Mouse (Mus musculus) olfactory bulb, adult 2 months (tissue): ENCODE measurements around the gene Adora1.

Experiments used
- CTCF ChIP-seq: fragments of 200-500 bp; IDR thresholded peaks from 2 replicates; pipeline ENCODE4 v1.5.1; 2012; ENCODE audit warnings: low read depth, mild to moderate bottlenecking, low read length, moderate library complexity; ENCODE audit not compliant: insufficient read depth
- POLR2A ChIP-seq: fragments of 200-500 bp; IDR thresholded peaks from 2 replicates; pipeline ENCODE4 v1.6.1; 2012; ENCODE audit warnings: mild to moderate bottlenecking, low read depth, low read length, moderate library complexity; ENCODE audit not compliant: insufficient read depth

DNA sequence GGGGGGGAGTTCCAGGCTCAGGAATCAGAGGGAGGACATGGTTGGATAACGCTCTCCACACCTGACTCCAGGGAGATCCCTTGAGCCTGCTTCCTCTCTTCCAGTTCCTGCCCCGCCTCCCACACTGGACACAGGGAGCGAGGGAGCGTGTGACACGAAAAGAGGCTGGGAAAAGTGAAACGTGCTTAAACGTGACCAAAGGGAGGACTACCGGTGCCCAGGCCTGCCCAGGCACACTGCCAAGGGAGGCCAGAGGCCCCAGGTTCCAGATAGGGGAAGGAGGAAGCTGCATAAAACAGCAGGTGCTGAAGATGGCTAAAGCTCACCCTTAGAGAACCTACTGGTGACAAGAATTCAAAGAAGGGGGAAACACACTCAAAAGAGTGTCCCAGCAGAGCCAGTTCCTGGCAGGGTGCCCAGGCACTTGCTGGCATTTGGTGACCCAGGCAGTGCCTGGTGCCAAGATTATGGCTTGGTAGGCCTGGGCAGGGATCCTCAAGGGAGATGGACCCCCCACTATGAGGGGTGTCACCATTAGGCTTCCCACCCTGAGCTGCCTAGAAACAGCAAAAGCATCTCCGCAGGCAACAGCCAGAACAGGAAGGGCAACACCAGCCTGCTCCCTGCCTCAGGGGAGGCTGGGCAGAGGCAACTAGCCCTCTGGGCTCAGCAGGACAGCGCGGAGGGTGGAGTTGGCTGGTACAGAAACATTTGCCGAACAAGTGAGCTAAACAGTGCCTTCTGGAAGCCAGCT is 2.3 kb downstream of the Adora1 start:
- no peak for TF ChIP-seq CTCF
- TF ChIP-seq POLR2A: no peak
